Mouse (Mus musculus) ovary, adult 18-20 months (tissue): ENCODE measurements around the gene Pds5a.
"Not testable (repeated sequence)": the region's sequence is repeated elsewhere in the genome, so short reads cannot be mapped to it uniquely, and the experiment has no call there.

Source experiments
- DNase-seq: peaks from one replicate; pipeline ENCODE4 v3.0.0; 2022; ENCODE audit warnings: low spot score, mixed read lengths

The Pds5a gene

DNA sequence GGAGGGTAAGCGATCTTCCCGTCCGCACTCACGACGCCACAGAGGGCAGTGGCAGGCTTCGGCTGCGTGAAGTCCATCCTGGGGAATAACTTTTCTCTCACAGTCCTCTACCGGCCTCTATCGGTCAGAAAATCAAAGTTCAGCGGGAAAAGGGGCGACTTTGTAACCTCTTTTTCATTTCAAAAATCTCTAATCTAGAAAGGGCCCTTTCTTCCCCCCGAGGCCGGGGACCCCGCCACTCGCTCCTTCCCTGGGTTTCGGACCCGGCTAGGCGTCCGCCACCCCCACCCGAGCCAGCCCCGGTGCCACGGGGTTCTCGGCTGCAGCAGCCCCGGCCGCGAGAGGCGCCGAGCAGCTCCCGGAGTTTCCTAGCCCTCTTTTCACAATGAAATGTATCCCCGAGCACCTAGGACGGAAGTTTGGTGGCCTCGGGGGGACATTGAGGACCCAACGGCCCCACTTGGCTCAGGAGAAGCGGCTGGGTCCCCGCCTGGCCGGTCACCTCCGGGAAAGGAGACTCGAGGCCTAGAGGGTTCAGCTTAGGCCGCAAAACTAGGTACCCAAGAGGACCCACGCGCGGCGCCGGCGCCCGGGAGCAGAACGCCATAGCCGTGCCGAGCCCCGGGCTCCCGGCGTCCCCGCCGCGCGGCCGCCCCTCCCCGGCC, 1.1 kb downstream of the Pds5a start:
- peak; percentile 49 for DNase-seq

DNA sequence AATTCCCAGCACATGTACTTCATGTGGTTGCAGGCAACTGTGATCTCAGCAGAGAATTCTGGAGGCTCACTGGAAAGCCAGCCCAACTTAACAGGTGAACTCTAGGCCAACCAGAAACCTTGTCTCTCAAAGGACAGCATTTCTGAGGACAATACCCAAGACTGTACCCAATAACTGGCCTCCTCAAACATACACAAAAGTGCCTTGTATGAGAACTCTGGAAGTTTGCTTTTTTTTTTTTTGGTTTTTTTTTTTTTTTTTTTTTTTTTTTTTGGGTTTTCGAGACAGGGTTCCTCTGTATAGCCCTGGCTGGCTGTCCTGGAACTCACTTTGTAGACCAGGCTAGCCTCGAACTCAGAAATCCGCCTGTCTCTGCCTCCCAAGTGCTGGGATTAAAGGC, 4.0 kb downstream of the Pds5a start:
- not testable (repeated sequence) for DNase-seq

GRCm38 (mm10) chr5:65693018-65693417, 5.1 kb downstream of the Pds5a start:
- no peak for DNase-seq

GRCm38 (mm10) chr5:65688806-65689205, 9.3 kb downstream of the Pds5a start:
- DNase-seq = no peak

GRCm38 (mm10) chr5:65686806-65687205, 11.3 kb downstream of the Pds5a start:
- no peak for DNase-seq

DNA sequence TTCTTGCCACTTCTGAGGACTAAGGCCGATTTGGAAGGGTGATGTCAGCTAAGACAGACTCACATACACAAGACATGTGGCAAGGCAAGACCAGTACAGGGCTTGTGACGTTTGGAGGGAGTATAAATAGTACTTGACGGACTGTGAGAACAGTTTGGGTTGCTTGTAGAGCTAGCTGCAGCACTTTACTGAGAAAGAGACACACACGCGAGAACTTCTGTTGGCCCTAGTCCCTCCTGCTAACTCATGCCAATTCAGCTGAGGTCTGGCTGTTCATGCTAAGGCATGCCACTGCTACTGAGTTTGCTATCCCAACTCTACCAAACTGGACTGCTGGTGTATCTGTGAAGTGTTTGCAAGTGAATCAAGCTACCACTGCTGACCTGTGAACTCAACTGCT, 19.2 kb downstream of the Pds5a start:
- DNase-seq = no peak

GRCm38 (mm10) chr5:65672162-65672561, 25.9 kb downstream of the Pds5a start:
- no peak for DNase-seq

GRCm38 (mm10) chr5:65667644-65668043, 30.4 kb downstream of the Pds5a start:
- DNase-seq = no peak

DNA sequence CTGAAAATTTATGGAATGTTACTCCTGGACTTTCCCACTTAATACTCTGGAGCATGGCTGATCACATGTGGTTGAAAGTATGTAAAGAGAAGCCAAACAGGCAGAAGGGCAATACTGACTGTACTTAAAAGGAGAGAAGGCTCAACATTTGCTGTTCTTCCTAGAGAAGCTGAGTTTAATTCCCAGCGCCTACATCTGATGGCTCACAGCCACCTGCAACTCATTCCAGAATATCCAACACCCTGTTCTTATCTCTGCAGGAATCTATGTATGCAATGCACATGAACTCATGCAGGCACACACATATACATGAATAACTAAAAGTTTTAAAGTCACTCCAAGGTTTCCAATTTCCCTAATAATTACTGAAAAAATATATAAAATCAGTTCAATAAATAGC, 32.7 kb downstream of the Pds5a start:
- DNase-seq = no peak

- DNase-seq = no peak
These were observed 36.1 kb downstream of the Pds5a start for GRCm38 (mm10) chr5:65661958-65662357.

DNA sequence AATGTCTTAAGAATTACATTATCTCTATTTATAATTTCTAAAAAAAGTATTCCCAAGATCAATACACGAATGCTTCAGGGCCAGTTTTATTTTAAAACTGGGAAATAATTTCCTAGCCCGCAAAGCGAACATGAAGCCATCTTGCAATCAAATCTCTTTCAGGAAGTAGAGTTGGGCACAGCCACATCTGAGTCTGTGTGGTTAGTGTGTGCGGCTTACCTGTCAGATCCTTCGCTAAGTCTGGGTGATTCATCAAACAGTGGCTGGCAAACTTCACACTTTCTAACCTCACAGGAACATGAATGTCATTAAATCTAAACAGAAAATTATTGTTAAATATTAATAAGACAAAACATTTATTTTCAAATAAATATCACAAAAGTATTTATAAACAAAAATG, 44.3 kb downstream of the Pds5a start:
- DNase-seq = no peak

DNA sequence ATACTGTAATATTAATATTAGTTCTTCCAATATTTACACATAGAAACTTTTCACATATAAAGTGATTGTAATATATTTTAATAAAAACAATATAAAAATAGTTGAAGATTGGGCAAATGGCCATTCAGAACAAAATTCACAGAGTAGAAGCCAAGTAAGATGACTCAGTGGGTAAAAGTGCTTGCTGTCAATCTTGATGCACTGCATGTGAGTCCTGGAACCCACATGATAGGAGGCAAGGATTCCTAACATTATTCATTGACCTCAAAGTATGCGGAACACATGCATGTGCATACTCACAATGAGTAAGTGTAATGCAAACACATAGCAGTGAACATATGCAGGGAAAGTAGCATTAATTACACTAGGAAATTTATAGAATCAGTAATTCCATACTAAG, 59.2 kb downstream of the Pds5a start:
- no peak for DNase-seq

- DNase-seq = no peak
These were observed 73.7 kb downstream of the Pds5a start for GRCm38 (mm10) chr5:65624340-65624739.

GRCm38 (mm10) chr5:65613152-65613924, 84.7 kb downstream of the Pds5a start:
- no peak for DNase-seq

- no peak for DNase-seq
These were observed 87.5 kb downstream of the Pds5a start for GRCm38 (mm10) chr5:65610541-65610940.

- DNase-seq = no peak
These were observed 88.3 kb downstream of the Pds5a start for GRCm38 (mm10) chr5:65609769-65610168.

DNA sequence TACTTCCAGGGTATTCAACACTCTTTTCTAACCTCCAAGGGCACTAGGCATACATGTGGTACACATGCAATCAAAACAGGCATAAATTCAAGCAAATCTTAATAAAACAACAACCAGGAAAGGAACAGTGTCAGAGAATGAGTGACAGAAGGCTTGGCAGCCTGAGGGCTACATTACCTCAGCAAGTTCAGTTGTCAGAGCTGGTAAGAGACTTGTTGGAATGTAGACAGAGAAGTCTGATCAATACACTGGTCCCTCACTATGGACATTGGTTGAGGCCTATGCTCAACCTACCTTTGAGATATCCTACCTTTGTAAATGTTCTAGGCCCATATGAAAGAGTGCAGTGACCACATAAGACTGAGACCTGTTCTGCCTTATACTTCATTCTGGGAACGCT, 91.3 kb downstream of the Pds5a start:
- no peak for DNase-seq

GRCm38 (mm10) chr5:65599681-65600080, 98.4 kb downstream of the Pds5a start:
- DNase-seq = no peak

- no peak for DNase-seq
These were observed 105.7 kb downstream of the Pds5a start for GRCm38 (mm10) chr5:65592421-65592820.

GRCm38 (mm10) chr5:65590199-65590598, 107.9 kb downstream of the Pds5a start:
- DNase-seq = no peak

DNA sequence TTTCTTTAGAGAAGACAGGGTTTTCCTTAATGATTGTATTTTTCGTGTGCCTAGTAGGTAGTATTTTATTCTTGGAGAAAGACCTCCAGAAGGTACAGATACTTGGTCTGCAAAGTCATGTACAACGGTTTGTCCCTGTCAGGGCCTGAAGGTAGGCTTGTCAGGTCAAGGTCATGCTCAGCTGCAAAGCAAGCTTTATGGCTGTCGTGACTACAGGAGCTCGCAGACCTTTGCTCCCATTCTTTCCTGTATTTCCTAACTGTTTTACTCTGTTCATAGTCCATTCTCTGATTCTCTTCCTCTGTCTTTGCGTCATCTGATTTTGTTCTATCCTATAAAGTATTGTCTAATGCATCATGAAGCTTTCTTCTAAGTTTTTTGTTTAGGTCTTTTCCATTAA, 111.8 kb downstream of the Pds5a start:
- DNase-seq = no peak

DNA sequence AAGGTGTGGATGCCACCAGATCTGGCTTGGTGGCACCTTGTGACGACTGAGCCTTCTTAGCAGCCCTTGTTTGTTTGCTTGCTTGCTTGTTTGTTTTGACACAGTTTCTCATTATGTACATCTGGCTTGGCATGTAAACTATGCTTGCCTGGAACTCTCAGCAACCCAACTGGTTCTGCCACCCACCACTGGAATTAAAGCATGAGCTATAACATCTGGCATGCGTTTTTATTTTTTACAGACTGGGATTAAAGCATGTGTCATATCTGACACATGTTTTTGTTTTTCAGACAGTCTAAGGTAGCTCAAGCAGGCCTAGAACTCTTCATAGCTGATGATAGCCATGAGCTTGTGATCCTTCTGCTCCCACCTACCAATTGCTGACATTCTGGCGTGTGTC, 119.5 kb downstream of the Pds5a start:
- no peak for DNase-seq

GRCm38 (mm10) chr5:65575896-65576295, 122.2 kb downstream of the Pds5a start:
- no peak for DNase-seq

- DNase-seq = no peak
These were observed 123.2 kb downstream of the Pds5a start for GRCm38 (mm10) chr5:65574876-65575275.
